Mouse (Mus musculus): ENCODE data around the gene Muc1. TPM values are rescaled to one million over a fixed set of nuclear protein-coding genes. Genes with fewer than 3 reads are reported as not detected.

Gene Muc1
- polyA plus RNA-seq, 1 experiment from 2014 or later = 10.2 TPM

DNA sequence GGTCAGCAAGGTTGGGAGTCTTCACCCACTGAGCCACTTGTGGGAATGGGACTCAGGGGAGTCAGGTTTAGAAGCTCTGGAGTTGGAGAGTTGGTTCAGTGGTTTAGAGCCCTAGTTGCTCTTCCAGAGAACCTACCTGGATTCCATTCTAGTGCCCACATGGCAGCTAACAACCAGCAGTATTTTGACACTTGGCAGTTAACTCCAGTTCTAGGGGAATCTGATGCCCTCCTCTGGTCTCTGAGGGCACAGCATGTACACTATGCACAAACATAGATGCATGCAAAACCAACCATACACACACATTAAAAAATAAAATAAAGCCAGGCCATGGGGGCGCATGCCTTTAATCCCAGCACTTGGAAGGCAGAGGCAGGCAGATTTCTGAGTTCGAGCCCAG, 35.0 kb upstream of the Muc1 start:
- Histone ChIP-seq H3K9me3 (replicated peaks) (no peaks in the 10 kb centered on the region), H3K4me1 (peaks cover 13% of the 10 kb centered on the region), H3K27me3 (no peaks in the 10 kb centered on the region), H3K4me3 (replicated peaks) (no peak overlapping the region), H3K9ac (no peak overlapping the region), H3K4me2 (replicated peaks) (no peak overlapping the region), H3K27ac (replicated peaks) (no peak overlapping the region), H3K36me3 (peaks cover 2% of the 10 kb centered on the region; the same call in 1 of the 2 replicates)
- 89% methylated on average over 2 of the region's 2 CpGs for WGBS
- no peak for ATAC-seq (ENCODE audit: insufficient number of reproducible peaks, low FRiP score, low TSS enrichment, low read depth)

DNA sequence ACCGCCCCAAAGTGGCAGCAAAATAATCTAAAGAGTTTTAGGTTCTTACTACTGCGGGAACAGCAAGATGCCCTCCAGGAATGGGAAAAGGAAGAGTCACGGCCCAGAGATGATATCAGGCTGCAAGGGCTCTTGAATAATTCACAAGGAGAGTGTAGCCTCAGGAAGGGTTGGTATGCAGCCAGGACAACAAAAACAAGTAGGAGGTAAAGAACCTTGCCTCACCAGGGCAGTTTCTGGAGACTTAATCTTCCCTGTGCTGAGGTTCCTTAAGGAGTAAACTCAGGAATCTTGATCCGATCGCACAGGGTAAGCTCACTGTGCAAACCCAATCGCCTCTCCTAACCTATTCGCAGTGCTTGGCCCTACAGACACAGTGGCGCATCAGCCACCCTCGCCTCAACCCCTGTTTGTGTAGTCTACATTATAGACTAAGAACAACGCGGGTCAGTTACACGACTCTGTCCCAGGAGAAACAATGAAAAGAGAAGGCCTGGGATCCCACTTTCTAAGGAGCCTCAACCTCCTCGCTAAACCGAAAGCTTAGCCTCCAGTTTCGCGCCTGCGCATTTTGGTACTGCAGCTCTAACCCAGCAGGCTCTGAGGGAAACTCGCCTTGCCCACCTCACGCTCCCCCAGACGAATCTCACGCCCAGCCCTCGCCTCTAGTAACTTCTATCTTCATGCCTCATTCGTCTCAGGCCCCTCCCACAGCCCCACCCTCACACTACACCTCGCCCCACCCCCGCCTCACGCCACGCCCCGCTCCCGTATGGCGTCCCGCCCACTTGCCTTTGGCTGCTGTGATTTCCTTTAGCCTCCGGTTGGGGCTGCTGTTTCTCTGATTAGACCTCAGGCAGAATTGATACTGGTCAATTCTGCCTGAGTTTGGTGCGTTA, 32.6 kb upstream of the Muc1 start:
- ATAC-seq (ENCODE audit: insufficient number of reproducible peaks, low FRiP score, low TSS enrichment, low read depth) = peak; percentile 98
- peak overlapping the region; percentile 83 for H3K27ac ChIP-seq (replicated peaks)
- no peaks in the 10 kb centered on the region for H3K27me3 ChIP-seq
- no peaks in the 10 kb centered on the region for H3K36me3 ChIP-seq
- H3K4me1 ChIP-seq = peaks cover 13% of the 10 kb centered on the region
- H3K4me3 ChIP-seq (replicated peaks) = peak overlapping the region; percentile 48
- peak overlapping the region; percentile 62 for H3K4me2 ChIP-seq (replicated peaks)
- no peaks in the 10 kb centered on the region for H3K9me3 ChIP-seq (replicated peaks)
- H3K9ac ChIP-seq = peak overlapping the region; percentile 65
- WGBS = 4% methylated on average over 33 of the region's 33 CpGs

DNA sequence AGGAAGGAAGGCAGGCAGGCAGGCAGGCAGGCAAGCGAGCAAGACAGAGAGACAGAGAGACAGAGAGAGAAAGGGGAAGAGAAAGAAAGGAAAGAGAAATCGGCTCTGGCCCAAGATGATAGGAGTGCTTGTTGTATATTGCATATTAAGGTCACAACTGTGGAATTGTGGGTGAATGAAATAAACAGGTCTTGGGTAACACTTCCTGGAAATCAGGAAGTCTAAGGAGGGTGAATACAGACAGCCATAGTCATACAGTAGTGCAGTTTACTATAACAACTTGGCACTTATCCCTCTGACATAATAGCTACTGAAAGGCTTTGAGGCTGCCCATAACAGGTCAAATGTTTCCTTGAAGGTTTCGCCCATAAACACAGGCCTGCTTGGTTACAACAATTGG, 29.0 kb upstream of the Muc1 start:
- Histone ChIP-seq H3K9ac (no peak overlapping the region), H3K4me2 (replicated peaks) (no peak overlapping the region), H3K4me1 (peaks cover 19% of the 10 kb centered on the region), H3K27me3 (no peaks in the 10 kb centered on the region), H3K36me3 (peaks cover 3% of the 10 kb centered on the region), H3K27ac (replicated peaks) (no peak overlapping the region), H3K9me3 (replicated peaks) (no peaks in the 10 kb centered on the region), H3K4me3 (replicated peaks) (no peak overlapping the region)
- no peak for ATAC-seq (ENCODE audit: insufficient number of reproducible peaks, low FRiP score, low TSS enrichment, low read depth)
- WGBS = 81% methylated on average over 3 of the region's 3 CpGs

DNA sequence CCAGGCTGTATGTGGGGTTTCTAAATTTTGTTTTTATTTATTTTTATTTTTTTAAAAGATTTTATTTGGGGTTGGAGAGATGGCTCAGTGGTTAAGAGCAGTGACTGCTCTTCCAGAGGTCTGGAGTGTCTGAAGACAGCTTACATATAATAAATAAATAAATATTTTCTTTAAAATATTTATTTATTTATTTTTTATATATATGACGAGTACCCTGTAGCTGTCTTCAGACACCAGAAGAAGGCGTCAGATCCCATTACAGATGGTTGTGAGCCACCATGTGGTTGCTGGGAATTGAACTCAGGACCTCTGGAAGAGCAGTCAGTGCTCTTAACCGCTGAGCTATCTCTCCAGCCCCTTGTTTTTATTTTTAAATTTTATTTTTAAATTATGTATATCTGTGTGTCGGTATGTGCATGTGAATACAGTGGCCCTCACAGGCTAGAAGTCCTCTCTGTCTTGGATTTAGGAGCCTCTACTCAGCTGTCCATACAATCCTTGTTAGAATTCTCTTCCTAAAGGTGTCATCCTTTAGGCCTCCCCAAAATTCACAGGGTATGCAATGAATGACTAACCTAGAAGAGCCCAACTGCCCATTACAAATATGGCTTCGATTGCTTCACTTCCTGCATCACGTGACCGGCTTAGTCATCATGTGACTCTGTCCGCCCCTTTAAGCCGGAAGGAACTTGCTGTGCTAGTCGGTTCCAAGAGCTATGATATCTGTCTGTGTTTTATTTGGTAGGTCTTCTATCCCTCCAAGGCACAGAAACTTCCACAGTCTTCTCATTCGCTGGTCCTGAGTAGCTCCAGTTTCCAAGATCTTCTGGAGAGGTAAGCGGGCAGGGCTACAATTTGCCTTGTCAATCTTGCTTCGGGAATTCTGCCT, 26.4 kb upstream of the Muc1 start, which contains the start of gene Gba:
Gba (plus strand) TSS at position 676 of the 889 bp plus-strand sequence.
- Histone ChIP-seq H3K9me3 (replicated peaks) (no peaks in the 10 kb centered on the region), H3K9ac (peak within 1 kb of the TSS; percentile 33), H3K36me3 (peaks cover 30% of the 10 kb centered on the region), H3K4me1 (peaks cover 6% of the 10 kb centered on the region), H3K27me3 (no peaks in the 10 kb centered on the region), H3K4me3 (replicated peaks) (peak within 1 kb of the TSS; percentile 58), H3K27ac (replicated peaks) (0 out of 2 replicates have a peak within 1 kb of the TSS, but pooled peaks have one; percentile 18), H3K4me2 (replicated peaks) (peak within 1 kb of the TSS; percentile 58)
- ATAC-seq (ENCODE audit: insufficient number of reproducible peaks, low FRiP score, low TSS enrichment, low read depth) = peak; percentile 78
- WGBS = 25% methylated on average over 13 of the region's 13 CpGs

DNA sequence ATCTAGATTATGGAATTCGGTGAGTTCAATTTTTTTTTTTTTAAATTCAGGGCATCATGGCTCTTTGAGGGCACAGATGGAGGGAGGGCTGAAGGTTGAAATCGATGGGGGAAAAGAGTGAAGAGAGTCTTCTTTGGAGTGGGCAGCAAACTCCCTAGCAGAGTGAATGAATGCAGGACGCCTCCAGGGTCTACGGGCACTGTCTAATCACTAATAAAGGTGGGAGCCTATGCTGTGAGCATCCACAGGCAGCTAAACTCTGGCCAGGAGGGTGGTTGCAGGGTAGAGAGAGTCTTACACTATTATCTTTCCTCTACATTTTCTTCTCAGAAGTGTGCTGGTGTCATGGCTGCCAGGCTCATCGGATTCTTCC, 25.7 kb upstream of the Muc1 start:
- Histone ChIP-seq H3K4me1 (peaks cover 6% of the 10 kb centered on the region), H3K4me2 (replicated peaks) (peak overlapping the region; percentile 58), H3K9ac (peak overlapping the region; percentile 33), H3K4me3 (replicated peaks) (peak overlapping the region; percentile 58), H3K9me3 (replicated peaks) (no peaks in the 10 kb centered on the region), H3K36me3 (peaks cover 36% of the 10 kb centered on the region), H3K27me3 (no peaks in the 10 kb centered on the region), H3K27ac (replicated peaks) (0 out of 2 replicates have a peak overlapping the region, but pooled peaks have one; percentile 18)
- ATAC-seq (ENCODE audit: insufficient number of reproducible peaks, low FRiP score, low TSS enrichment, low read depth) = no peak
- WGBS = 32% methylated on average over 5 of the region's 5 CpGs

DNA sequence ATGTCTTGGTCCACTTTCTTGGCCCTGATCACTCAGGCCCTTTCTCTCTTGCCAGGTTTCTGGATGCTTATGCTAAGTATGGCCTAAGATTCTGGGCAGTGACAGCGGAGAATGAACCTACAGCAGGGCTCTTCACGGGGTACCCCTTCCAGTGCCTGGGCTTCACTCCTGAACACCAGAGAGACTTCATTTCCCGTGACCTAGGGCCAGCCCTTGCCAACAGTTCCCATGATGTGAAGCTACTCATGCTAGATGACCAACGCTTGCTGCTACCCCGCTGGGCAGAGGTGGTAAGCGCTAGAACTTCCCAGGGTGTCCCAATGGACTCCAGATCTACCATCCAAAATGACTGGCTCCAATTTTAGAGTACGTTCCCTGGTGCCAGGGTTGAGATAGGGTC, 22.8 kb upstream of the Muc1 start:
- H3K36me3 ChIP-seq = peaks cover 65% of the 10 kb centered on the region
- H3K4me1 ChIP-seq = peaks cover 14% of the 10 kb centered on the region
- ATAC-seq (ENCODE audit: insufficient number of reproducible peaks, low FRiP score, low TSS enrichment, low read depth) = no peak
- no peaks in the 10 kb centered on the region for H3K27me3 ChIP-seq
- 90% methylated on average over 7 of the region's 7 CpGs for WGBS
- no peaks in the 10 kb centered on the region for H3K9me3 ChIP-seq (replicated peaks)
- no peak overlapping the region for H3K9ac ChIP-seq
- H3K27ac ChIP-seq (replicated peaks) = no peak overlapping the region
- no peak overlapping the region for H3K4me2 ChIP-seq (replicated peaks)
- no peak overlapping the region for H3K4me3 ChIP-seq (replicated peaks)

DNA sequence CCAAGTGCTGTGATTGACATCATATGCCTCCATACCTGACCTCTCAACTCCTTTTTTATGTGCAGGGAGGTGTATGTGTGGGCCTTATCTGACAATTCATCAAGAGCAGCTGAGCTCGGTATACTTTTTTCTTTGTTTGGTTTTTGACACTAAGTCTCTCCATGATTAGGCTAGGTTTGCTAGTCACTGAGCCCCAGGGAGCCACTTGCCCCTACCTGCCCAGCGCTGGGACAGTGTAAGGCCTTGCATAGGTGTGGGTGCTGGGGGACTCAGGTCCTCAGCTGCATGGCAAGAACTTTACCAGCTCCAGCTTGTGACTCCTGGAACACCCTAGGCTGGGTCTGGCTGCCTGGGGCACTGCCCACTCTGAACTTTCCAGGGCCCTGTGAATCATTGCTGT, 22.2 kb upstream of the Muc1 start:
- ATAC-seq (ENCODE audit: insufficient number of reproducible peaks, low FRiP score, low TSS enrichment, low read depth) = no peak
- peaks cover 20% of the 10 kb centered on the region for H3K4me1 ChIP-seq
- H3K4me3 ChIP-seq (replicated peaks) = no peak overlapping the region
- H3K9ac ChIP-seq = no peak overlapping the region
- H3K27me3 ChIP-seq = no peaks in the 10 kb centered on the region
- peaks cover 65% of the 10 kb centered on the region for H3K36me3 ChIP-seq
- WGBS = 70% methylated on average over 2 of the region's 2 CpGs
- H3K27ac ChIP-seq (replicated peaks) = no peak overlapping the region
- H3K9me3 ChIP-seq (replicated peaks) = no peaks in the 10 kb centered on the region
- H3K4me2 ChIP-seq (replicated peaks) = no peak overlapping the region

DNA sequence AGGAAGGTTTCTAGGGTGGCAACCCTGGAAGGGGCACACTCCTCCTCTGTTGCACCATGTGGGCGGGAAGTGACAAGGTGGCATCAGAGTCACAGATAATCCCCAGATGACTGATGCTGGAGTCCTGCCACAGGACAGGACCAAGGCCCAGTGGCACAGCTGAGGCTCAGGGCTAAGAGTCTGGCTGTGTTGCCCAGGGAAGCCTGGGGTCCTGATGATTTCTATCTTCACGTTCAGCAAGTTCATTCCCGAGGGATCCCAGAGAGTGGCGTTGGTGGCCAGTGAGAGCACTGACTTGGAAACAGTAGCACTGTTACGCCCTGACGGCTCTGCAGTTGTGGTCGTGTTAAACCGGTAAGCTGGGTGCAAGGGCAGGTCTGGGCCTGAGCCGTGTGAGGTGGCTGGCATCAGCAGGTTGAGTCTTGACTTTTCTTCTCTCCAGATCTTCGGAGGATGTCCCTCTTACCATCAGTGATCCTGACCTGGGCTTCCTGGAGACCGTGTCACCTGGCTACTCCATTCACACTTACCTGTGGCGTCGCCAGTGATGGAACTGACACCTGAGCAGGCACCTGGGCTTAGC, 20.7 kb upstream of the Muc1 start:
- Histone ChIP-seq H3K4me3 (replicated peaks) (no peak overlapping the region), H3K36me3 (peaks cover 65% of the 10 kb centered on the region), H3K27me3 (no peaks in the 10 kb centered on the region), H3K27ac (replicated peaks) (0 out of 2 replicates have a peak overlapping the region, but pooled peaks have one; percentile 23), H3K4me2 (replicated peaks) (no peak overlapping the region), H3K9ac (no peak overlapping the region), H3K9me3 (replicated peaks) (no peaks in the 10 kb centered on the region), H3K4me1 (peaks cover 27% of the 10 kb centered on the region)
- WGBS = 74% methylated on average over 13 of the region's 13 CpGs
- no peak for ATAC-seq (ENCODE audit: insufficient number of reproducible peaks, low FRiP score, low TSS enrichment, low read depth)

DNA sequence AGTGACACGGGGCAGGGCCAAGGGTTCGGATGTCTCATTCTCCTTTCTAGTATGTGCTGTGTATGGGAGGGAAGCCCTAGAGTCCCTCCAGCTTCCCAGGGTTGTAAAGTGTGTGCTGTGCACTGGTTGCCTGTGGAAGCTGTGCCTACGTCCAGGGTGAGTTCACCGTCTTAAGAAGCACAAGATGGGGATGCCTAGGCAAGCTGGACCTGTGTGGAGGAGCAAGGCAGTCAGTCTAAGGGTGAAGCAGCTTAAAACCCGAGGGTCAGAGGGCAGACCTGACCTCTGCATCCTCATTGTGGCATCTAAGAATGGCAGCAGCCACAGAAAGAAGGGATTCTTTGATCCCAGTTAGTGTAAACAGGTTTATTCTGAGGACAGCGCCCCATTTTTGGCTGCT, 20.1 kb upstream of the Muc1 start:
- no peak for ATAC-seq (ENCODE audit: insufficient number of reproducible peaks, low FRiP score, low TSS enrichment, low read depth)
- Histone ChIP-seq H3K4me1 (peaks cover 24% of the 10 kb centered on the region), H3K27ac (replicated peaks) (0 out of 2 replicates have a peak overlapping the region, but pooled peaks have one; percentile 23), H3K9ac (no peak overlapping the region), H3K9me3 (replicated peaks) (no peaks in the 10 kb centered on the region), H3K4me2 (replicated peaks) (no peak overlapping the region), H3K4me3 (replicated peaks) (no peak overlapping the region), H3K36me3 (peaks cover 65% of the 10 kb centered on the region), H3K27me3 (no peaks in the 10 kb centered on the region)
- 80% methylated on average over 6 of the region's 6 CpGs for WGBS

DNA sequence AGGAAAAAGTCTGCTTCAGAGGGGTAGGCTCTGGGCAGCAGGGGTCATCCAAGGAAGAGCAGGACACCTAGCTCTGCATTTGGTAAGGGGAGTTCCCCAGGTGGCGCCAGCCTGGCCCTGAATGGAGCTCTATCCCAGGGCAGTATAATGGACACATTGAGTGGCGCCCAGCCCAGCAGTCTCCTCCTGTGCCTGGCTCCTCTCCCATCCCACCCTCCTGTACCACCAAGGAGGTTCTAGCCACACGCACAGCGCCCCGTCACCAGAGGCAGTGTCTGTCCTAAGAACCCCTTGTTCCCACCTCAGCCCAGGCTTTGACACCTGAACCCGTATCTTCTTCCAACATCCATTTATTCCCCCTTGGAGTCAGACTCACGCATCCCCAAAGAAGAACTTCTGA, 19.1 kb upstream of the Muc1 start:
- no peak for ATAC-seq (ENCODE audit: insufficient number of reproducible peaks, low FRiP score, low TSS enrichment, low read depth)
- Histone ChIP-seq H3K27ac (replicated peaks) (peak overlapping the region; percentile 56; the same call in 1 of the 2 replicates), H3K4me2 (replicated peaks) (no peak overlapping the region), H3K27me3 (no peaks in the 10 kb centered on the region), H3K9me3 (replicated peaks) (no peaks in the 10 kb centered on the region), H3K36me3 (peaks cover 63% of the 10 kb centered on the region), H3K9ac (no peak overlapping the region), H3K4me3 (replicated peaks) (no peak overlapping the region), H3K4me1 (peaks cover 29% of the 10 kb centered on the region)
- WGBS = 88% methylated on average over 7 of the region's 7 CpGs

DNA sequence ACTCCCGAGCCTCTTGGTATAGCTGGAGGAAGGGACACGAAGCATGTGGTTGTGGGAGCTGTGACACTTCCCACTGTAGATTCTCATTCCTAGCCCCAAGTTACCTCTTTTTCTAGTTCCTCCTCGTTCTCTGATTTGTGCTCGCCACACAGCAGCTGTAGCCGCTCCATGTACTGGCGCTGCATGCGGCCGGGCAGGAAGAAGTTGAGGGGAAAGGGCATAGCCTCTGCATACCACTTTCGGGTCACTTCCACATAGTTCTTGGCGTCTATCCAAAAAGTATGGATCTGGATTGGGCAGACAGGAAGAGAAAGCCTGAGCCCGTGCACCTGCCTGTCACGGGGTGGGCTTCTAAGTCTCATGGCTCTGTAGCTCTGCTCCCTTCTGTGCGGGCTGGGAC, 18.7 kb upstream of the Muc1 start:
- no peak overlapping the region for H3K4me2 ChIP-seq (replicated peaks)
- H3K36me3 ChIP-seq = peaks cover 59% of the 10 kb centered on the region
- H3K9ac ChIP-seq = no peak overlapping the region
- no peak for ATAC-seq (ENCODE audit: insufficient number of reproducible peaks, low FRiP score, low TSS enrichment, low read depth)
- peaks cover 34% of the 10 kb centered on the region for H3K4me1 ChIP-seq
- H3K27me3 ChIP-seq = no peaks in the 10 kb centered on the region
- H3K9me3 ChIP-seq (replicated peaks) = no peaks in the 10 kb centered on the region
- WGBS = 82% methylated on average over 13 of the region's 13 CpGs
- H3K27ac ChIP-seq (replicated peaks) = peak overlapping the region; percentile 56; the same call in 1 of the 2 replicates
- H3K4me3 ChIP-seq (replicated peaks) = no peak overlapping the region

Data from embryonic facial prominence, embryonic 15.5 days (tissue).